Mouse (Mus musculus): ENCODE measurements around the gene Tuba1c. TPM values are rescaled to one million over a fixed set of nuclear protein-coding genes. Genes with fewer than 3 reads are reported as not detected.
"Not testable (repeated sequence)": the region's sequence is repeated elsewhere in the genome, so short reads cannot be mapped to it uniquely, and the experiment has no call there.

The Tuba1c gene
- polyA plus RNA-seq, 1 experiment from 2014 or later, result 41.4 TPM

- WGBS, result 91% methylated on average over 4 of the region's 4 CpGs
- no peak overlapping the region for H3K9ac ChIP-seq (replicated peaks)
- H3K27ac ChIP-seq, result no peak overlapping the region
- no peak for ATAC-seq
- no peak overlapping the region for H3K4me3 ChIP-seq (replicated peaks)
- peaks cover 5% of the 10 kb centered on the region; the same call in 1 of the 2 replicates for H3K36me3 ChIP-seq
- H3K27me3 ChIP-seq, result peaks cover 8% of the 10 kb centered on the region
- no peaks in the 10 kb centered on the region for H3K9me3 ChIP-seq
- H3K4me1 ChIP-seq (replicated peaks), result peaks cover 13% of the 10 kb centered on the region
- no peak overlapping the region for H3K4me2 ChIP-seq (replicated peaks)
Measured at GRCm38 (mm10) chr15:99035431-99035830, 5.7 kb downstream of the Tuba1c start.

GRCm38 (mm10) chr15:99036249-99036905 lies 6.7 kb downstream of the Tuba1c start:
- peaks cover 5% of the 10 kb centered on the region; the same call in 1 of the 2 replicates for H3K36me3 ChIP-seq
- H3K27ac ChIP-seq, result no peak overlapping the region
- H3K27me3 ChIP-seq, result peaks cover under 1% of the 10 kb centered on the region; the same call in 1 of the 2 replicates
- no peaks in the 10 kb centered on the region for H3K9me3 ChIP-seq
- no peak overlapping the region for H3K9ac ChIP-seq (replicated peaks)
- peaks cover 18% of the 10 kb centered on the region for H3K4me1 ChIP-seq (replicated peaks)
- H3K4me2 ChIP-seq (replicated peaks), result no peak overlapping the region
- 76% methylated on average over 8 of the region's 8 CpGs for WGBS
- no peak overlapping the region for H3K4me3 ChIP-seq (replicated peaks)
- ATAC-seq, result no peak

- Histone ChIP-seq H3K4me2 (replicated peaks) (no peak overlapping the region), H3K4me3 (replicated peaks) (no peak overlapping the region), H3K27ac (no peak overlapping the region), H3K4me1 (replicated peaks) (peaks cover 12% of the 10 kb centered on the region), H3K9me3 (no peaks in the 10 kb centered on the region), H3K9ac (replicated peaks) (no peak overlapping the region), H3K27me3 (no peaks in the 10 kb centered on the region), H3K36me3 (peaks cover 5% of the 10 kb centered on the region; the same call in 1 of the 2 replicates)
- 93% methylated on average over 1 of the region's 1 CpGs for WGBS
- ATAC-seq, result no peak
Measured at GRCm38 (mm10) chr15:99038025-99038424, 8.3 kb downstream of the Tuba1c start.

- Histone ChIP-seq H3K27me3 (no peaks in the 10 kb centered on the region), H3K9me3 (no peaks in the 10 kb centered on the region), H3K27ac (no peak overlapping the region), H3K4me2 (replicated peaks) (no peak overlapping the region), H3K9ac (replicated peaks) (no peak overlapping the region), H3K4me1 (replicated peaks) (peaks cover 12% of the 10 kb centered on the region), H3K4me3 (replicated peaks) (no peak overlapping the region), H3K36me3 (peaks cover 5% of the 10 kb centered on the region; the same call in 1 of the 2 replicates)
- no peak for ATAC-seq
- 94% methylated on average over 5 of the region's 5 CpGs for WGBS
Measured at GRCm38 (mm10) chr15:99038797-99039196, 9.1 kb downstream of the Tuba1c start.

GRCm38 (mm10) chr15:99039306-99039705 lies 9.6 kb downstream of the Tuba1c start:
- Histone ChIP-seq H3K27me3 (no peaks in the 10 kb centered on the region), H3K4me1 (replicated peaks) (peaks cover 12% of the 10 kb centered on the region), H3K4me3 (replicated peaks) (no peak overlapping the region), H3K9ac (replicated peaks) (no peak overlapping the region), H3K36me3 (peaks cover 5% of the 10 kb centered on the region; the same call in 1 of the 2 replicates), H3K4me2 (replicated peaks) (no peak overlapping the region), H3K27ac (no peak overlapping the region), H3K9me3 (no peaks in the 10 kb centered on the region)
- no peak for ATAC-seq
- 82% methylated on average over 4 of the region's 4 CpGs for WGBS

- 73% methylated on average over 26 of the region's 26 CpGs for WGBS
- H3K9ac ChIP-seq (replicated peaks), result no peak overlapping the region
- peaks cover 12% of the 10 kb centered on the region for H3K4me1 ChIP-seq (replicated peaks)
- ATAC-seq, result no peak
- no peak overlapping the region for H3K4me3 ChIP-seq (replicated peaks)
- no peaks in the 10 kb centered on the region for H3K27me3 ChIP-seq
- H3K36me3 ChIP-seq, result peaks cover 5% of the 10 kb centered on the region; the same call in 1 of the 2 replicates
- H3K9me3 ChIP-seq, result no peaks in the 10 kb centered on the region
- no peak overlapping the region for H3K27ac ChIP-seq
- no peak overlapping the region for H3K4me2 ChIP-seq (replicated peaks)
Measured at GRCm38 (mm10) chr15:99039996-99040919, 10.6 kb downstream of the Tuba1c start.

- Histone ChIP-seq H3K36me3 (peaks cover 5% of the 10 kb centered on the region; the same call in 1 of the 2 replicates), H3K4me3 (replicated peaks) (no peak overlapping the region), H3K4me2 (replicated peaks) (no peak overlapping the region), H3K4me1 (replicated peaks) (peaks cover 12% of the 10 kb centered on the region), H3K27me3 (no peaks in the 10 kb centered on the region), H3K9ac (replicated peaks) (no peak overlapping the region), H3K9me3 (no peaks in the 10 kb centered on the region), H3K27ac (no peak overlapping the region)
- no peak for ATAC-seq
- 41% methylated on average over 21 of the region's 21 CpGs for WGBS
Measured at GRCm38 (mm10) chr15:99040920-99041856, 11.5 kb downstream of the Tuba1c start.

GRCm38 (mm10) chr15:99042334-99042733 lies 12.6 kb downstream of the Tuba1c start:
- Histone ChIP-seq H3K9me3 (no peaks in the 10 kb centered on the region), H3K27me3 (no peaks in the 10 kb centered on the region), H3K4me2 (replicated peaks) (no peak overlapping the region), H3K36me3 (no peaks in the 10 kb centered on the region), H3K4me1 (replicated peaks) (peaks cover 12% of the 10 kb centered on the region), H3K9ac (replicated peaks) (no peak overlapping the region), H3K4me3 (replicated peaks) (no peak overlapping the region), H3K27ac (no peak overlapping the region)
- 85% methylated on average over 5 of the region's 5 CpGs for whole genome bisulfite sequencing
- no peak for ATAC-seq

- Histone ChIP-seq H3K27ac (no peak overlapping the region), H3K4me1 (replicated peaks) (peaks cover 12% of the 10 kb centered on the region), H3K36me3 (no peaks in the 10 kb centered on the region), H3K9ac (replicated peaks) (no peak overlapping the region), H3K9me3 (no peaks in the 10 kb centered on the region), H3K4me3 (replicated peaks) (no peak overlapping the region), H3K27me3 (no peaks in the 10 kb centered on the region), H3K4me2 (replicated peaks) (no peak overlapping the region)
- WGBS, result 64% methylated on average over 3 of the region's 3 CpGs
- ATAC-seq, result no peak
Measured at GRCm38 (mm10) chr15:99044854-99045253, 15.2 kb downstream of the Tuba1c start.

- WGBS, result 77% methylated on average over 6 of the region's 6 CpGs
- not testable (repeated sequence) for H3K4me1 ChIP-seq (replicated peaks); H3K36me3 ChIP-seq; H3K27ac ChIP-seq; H3K9me3 ChIP-seq; H3K9ac ChIP-seq (replicated peaks); ATAC-seq; H3K4me2 ChIP-seq (replicated peaks); H3K4me3 ChIP-seq (replicated peaks); H3K27me3 ChIP-seq
Measured at GRCm38 (mm10) chr15:99045734-99046133, 16.0 kb downstream of the Tuba1c start.

GRCm38 (mm10) chr15:99049473-99050253 lies 20.0 kb downstream of the Tuba1c start:
- ATAC-seq, result no peak
- H3K4me3 ChIP-seq (replicated peaks), result no peak overlapping the region
- H3K27ac ChIP-seq, result no peak overlapping the region
- no peak overlapping the region for H3K4me2 ChIP-seq (replicated peaks)
- peaks cover 10% of the 10 kb centered on the region for H3K4me1 ChIP-seq (replicated peaks)
- no peaks in the 10 kb centered on the region for H3K36me3 ChIP-seq
- H3K27me3 ChIP-seq, result peaks cover 38% of the 10 kb centered on the region
- 35% methylated on average over 13 of the region's 13 CpGs for WGBS
- no peak overlapping the region for H3K9ac ChIP-seq (replicated peaks)
- no peaks in the 10 kb centered on the region for H3K9me3 ChIP-seq

All from midbrain, embryonic 13.5 days (tissue).